Mouse (Mus musculus): ENCODE measurements at regions not wholly inside any gene's neighbourhood (a gene's known extent, or its start where the extent isn't known, plus 50 kb on each side); places are given as distances from the start of the nearest gene placed in this dataset.

DNA sequence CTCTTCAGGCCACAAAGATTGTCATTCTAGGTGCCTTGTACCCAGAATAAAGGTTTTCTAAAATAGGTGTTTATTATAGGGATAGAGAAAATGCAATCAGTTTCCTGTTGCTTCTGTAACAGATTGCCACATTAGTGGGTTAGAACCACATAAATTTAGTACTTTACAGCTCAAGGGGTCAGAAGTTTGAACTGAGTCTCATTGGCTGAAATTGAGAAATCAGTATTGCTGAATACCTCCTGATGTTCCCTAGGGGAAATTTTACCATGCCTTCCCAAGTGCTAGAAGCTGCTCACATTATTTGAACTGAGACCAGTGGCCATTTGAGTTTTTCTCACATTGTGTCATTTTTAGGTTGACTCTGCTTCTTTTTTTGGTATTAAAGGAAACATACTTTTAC, 160.2 kb downstream of the Calcrl start:
- no peak for DNase-seq (ENCODE audit: low spot score in 2 of 2)

DNA sequence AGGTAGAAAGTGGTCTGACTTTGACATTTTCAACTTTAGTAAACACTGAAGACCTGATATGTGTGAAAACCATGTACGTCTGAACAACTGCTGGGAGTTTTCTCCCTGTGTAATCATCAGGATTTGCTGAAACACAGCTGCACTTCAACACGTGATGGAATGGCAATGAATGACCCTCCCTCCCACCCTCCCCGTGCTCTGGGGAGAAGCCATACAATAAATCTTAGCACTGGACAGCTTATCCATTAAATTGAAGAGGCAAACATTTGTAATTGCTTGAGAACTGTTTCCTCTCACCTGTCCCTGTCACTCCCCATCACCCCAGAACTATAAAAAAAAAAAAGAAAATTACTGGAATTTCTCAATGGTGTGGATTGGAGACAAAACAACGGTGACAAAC, 159.1 kb downstream of the Calcrl start:
- no peak for DNase-seq (ENCODE audit: low spot score in 2 of 2)

DNA sequence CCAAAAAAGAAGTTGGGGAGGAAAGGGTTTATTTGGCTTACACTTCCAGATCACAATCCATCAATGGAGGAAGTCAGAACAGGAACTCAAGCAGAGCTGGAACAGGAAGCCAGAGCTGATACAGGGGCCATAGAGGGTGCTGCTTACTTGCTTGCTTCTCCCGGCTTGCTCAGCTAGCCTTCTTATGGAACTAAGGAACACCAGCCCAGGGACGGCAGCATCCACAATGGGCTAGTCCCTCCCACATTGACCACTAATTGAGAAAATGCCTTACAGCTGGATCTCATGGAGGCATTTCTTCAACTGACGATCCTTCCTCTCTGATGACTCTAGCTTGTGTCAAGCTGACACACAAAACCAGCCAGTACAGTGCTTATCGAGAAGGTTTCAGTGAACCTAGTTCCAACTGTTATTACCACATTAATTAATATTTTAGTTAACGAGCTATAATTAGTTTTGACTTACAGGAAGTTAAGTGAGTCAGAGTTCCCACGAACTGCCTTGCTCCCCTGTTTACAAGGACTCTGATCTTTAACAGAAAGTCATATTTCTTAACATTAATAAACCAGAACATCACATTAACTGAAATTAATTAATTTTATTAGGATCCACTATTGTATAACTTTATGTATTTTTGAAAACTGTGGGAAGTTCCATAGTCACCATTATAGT, 158.2 kb downstream of the Calcrl start:
- no peak for DNase-seq (ENCODE audit: low spot score in 2 of 2)

DNA sequence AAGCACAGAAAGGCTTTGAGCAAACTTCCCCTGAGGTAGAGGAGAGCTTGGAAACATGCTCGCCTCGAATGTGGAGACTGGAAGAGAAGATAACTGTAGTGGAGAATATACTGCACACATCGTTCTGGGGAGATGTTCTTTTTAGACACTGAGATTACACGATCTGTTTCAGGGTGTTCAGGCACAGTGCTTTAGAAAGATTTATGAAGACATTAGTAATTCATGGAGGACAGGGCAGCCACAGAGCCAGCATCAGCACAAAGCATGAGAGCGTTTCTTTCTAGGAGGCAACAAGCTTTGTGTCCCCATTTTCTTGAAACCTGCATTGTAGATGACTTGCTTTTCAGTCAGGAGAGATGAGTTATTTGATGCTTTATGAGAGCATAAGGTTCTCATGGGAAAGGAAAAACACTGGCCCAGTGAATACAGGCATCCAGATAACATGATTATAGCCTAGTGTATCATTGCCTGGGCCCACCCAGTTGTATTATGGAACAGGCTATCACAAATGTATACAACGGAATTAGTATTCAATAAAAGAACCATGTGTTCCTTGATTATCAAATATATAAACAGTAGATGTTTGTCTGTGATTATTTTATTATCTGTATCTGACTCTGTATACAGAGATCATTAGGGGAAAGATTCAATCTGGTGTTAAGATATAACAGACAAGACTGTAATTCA, 151.0 kb downstream of the Calcrl start:
- no peak for DNase-seq (ENCODE audit: low spot score in 2 of 2)

DNA sequence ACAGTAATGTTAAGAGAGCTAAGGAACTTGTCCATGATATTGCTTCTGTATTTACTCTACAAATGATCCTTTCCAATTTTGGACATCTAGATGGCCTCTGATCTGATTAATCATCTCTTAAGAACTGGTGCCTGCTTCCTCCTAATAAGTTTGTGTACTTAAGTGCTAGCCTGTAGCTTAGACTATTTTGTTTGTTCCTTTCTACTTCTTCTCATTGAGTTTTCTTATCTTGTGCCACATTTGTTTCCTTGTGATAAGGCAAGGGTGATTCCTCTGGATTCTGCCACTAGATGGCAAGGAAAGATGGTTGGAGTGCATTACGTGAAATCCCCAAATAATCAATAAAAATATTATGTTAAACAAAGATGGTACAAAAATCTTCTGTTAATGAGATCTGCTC, 148.0 kb downstream of the Calcrl start:
- DNase-seq (ENCODE audit: low spot score in 2 of 2), result no peak
